Mouse (Mus musculus): ENCODE results near the gene Olfr1134. TPM values are rescaled to one million over a fixed set of nuclear protein-coding genes. Genes with fewer than 3 reads are reported as not detected.
"Not testable (repeated sequence)": the region's sequence is repeated elsewhere in the genome, so short reads cannot be mapped to it uniquely, and the experiment has no call there.

The Olfr1134 gene
- not detected in 2 replicates for polyA plus RNA-seq (2012; rRNA removed)

- DNase-seq (ENCODE audit: low read depth) = no peak
Measured at GRCm38 (mm10) chr2:87658360-87658759, at the start of gene Olfr1134. Gene Olfr1134, minus strand, starts transcription at chr2:87658460.

GRCm38 (mm10) chr2:87693847-87694246, 35.6 kb upstream of the Olfr1134 start, which contains the start of gene Olfr1136:
Gene Olfr1136, minus strand, starts transcription at chr2:87693947.
- no peak for DNase-seq (ENCODE audit: low read depth)

- no peak for DNase-seq (ENCODE audit: low read depth)
Measured at GRCm38 (mm10) chr2:87673564-87673963, 15.3 kb upstream of the Olfr1134 start, which contains the start of gene Olfr1135. Gene Olfr1135, minus strand, starts transcription at chr2:87673664.

GRCm38 (mm10) chr2:87647274-87647673, 11.0 kb downstream of the Olfr1134 start, which contains the start of gene Olfr1133:
Gene Olfr1133, minus strand, starts transcription at chr2:87647374.
- DNase-seq (ENCODE audit: low read depth) = no peak

GRCm38 (mm10) chr2:87642441-87642840, 15.8 kb downstream of the Olfr1134 start:
- no peak for DNase-seq (ENCODE audit: low read depth)

DNA sequence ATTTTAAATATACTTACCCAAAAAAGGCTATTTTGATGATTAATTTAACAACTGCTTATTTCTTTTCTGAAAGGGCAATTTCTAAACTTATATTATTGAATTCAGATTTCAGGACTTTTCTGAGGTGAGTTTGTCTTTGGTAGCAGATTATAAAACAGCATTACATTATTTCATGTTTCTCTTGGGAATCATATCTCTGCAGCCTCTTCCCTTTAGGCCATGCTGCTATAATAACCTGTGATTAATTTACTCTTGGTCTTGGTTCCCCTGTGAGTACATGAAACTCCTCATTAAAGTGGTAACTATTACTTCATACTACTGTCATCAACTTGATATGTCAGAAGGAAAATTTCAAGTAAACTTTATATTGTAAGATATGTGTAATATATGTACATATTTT, 20.8 kb downstream of the Olfr1134 start, which contains the start of gene Olfr1132:
TSS of gene Olfr1132 (minus strand) at position 101 of the 400 bp plus-strand sequence.
- no peak for DNase-seq (ENCODE audit: low read depth)

DNA sequence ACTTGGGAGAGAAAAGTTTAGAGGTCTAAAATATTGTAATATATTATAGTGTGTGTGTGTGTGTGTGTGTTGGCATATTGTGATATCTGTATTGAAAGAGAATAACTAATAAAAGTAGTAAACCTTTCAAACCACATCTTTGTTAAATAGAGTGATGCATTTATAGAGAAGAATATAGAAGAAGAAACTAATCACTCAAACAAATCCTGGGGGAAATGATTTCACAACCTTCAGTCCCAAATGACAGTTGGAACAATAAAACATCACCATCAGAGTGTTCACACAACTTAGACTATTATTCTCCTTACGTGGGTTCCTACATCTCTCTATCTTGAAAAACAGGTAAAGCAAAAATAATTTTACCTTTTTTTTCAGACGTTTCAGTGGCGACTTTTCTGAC, 31.5 kb downstream of the Olfr1134 start, which contains the start of gene Olfr1131:
TSS of gene Olfr1131 (plus strand) at position 301 of the 400 bp plus-strand sequence.
- no peak for DNase-seq (ENCODE audit: low read depth)

DNA sequence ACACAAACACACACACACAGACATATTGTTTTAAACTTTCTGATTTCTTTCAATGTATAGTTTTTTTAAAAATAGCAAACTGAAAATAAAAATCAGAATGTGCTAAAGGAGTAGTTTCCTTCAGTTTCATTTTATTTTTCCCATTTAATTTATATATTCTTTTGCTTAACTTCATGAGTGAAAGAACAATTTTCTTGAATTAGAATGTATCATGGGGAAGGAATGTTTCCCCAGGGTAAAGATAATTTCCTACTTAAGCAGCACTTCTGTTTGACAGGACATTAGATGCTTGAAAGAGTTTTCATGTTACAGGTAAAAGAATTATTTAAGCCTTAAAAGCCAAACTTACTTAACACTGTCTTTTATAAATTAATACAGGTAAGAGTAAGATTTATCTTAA, 52.3 kb downstream of the Olfr1134 start, which contains the start of gene Olfr1130:
TSS of gene Olfr1130 (plus strand) at position 301 of the 400 bp plus-strand sequence.
- DNase-seq (ENCODE audit: low read depth) = not testable (repeated sequence)

Other genes starting within 250 kb of the Olfr1134 start
- not detected in 2 replicates for gene Olfr1123, start 241.8 kb downstream of the Olfr1134 start, polyA plus RNA-seq (2012; rRNA removed)
- gene Olfr1124, start 228.2 kb downstream of the Olfr1134 start, polyA plus RNA-seq (2012; rRNA removed) = not detected in 2 replicates
- gene Olfr1126, start 204.5 kb downstream of the Olfr1134 start, polyA plus RNA-seq (2012; rRNA removed) = not detected in 2 replicates
- gene Pramel7, start 161.4 kb downstream of the Olfr1134 start, polyA plus RNA-seq (2012; rRNA removed) = not detected in 2 replicates
- not detected in 2 replicates for gene Pramel6, start 151.9 kb downstream of the Olfr1134 start, polyA plus RNA-seq (2012; rRNA removed)
- gene Olfr153, start 126.7 kb downstream of the Olfr1134 start, polyA plus RNA-seq (2012; rRNA removed) = not detected in 2 replicates
- not detected in 2 replicates for gene Olfr1128, start 112.9 kb downstream of the Olfr1134 start, polyA plus RNA-seq (2012; rRNA removed)
- not detected in 2 replicates for gene Olfr1129, start 84.6 kb downstream of the Olfr1134 start, polyA plus RNA-seq (2012; rRNA removed)
- gene Olfr1130, start 52.2 kb downstream of the Olfr1134 start, polyA plus RNA-seq (2012; rRNA removed) = not detected in 2 replicates
- not detected in 2 replicates for gene Olfr1131, start 31.4 kb downstream of the Olfr1134 start, polyA plus RNA-seq (2012; rRNA removed)
- gene Olfr1132, start 20.9 kb downstream of the Olfr1134 start, polyA plus RNA-seq (2012; rRNA removed) = not detected in 2 replicates
- not detected in 2 replicates for gene Olfr1133, start 11.1 kb downstream of the Olfr1134 start, polyA plus RNA-seq (2012; rRNA removed)
- not detected in 2 replicates for gene Olfr1135, start 15.2 kb upstream of the Olfr1134 start, polyA plus RNA-seq (2012; rRNA removed)
- not detected in 2 replicates for gene Olfr1136, start 35.5 kb upstream of the Olfr1134 start, polyA plus RNA-seq (2012; rRNA removed)
- gene Olfr1137, start 54.7 kb upstream of the Olfr1134 start, polyA plus RNA-seq (2012; rRNA removed) = not detected in 2 replicates
- gene Olfr1138, start 81.5 kb upstream of the Olfr1134 start, polyA plus RNA-seq (2012; rRNA removed) = not detected in 2 replicates
- gene Olfr1140, start 85.3 kb upstream of the Olfr1134 start, polyA plus RNA-seq (2012; rRNA removed) = not detected in 2 replicates
- not detected in 2 replicates for gene Olfr1141, start 95.5 kb upstream of the Olfr1134 start, polyA plus RNA-seq (2012; rRNA removed)
- gene Olfr152, start 121.0 kb upstream of the Olfr1134 start, polyA plus RNA-seq (2012; rRNA removed) = not detected in 2 replicates
- gene Olfr1143, start 142.1 kb upstream of the Olfr1134 start, polyA plus RNA-seq (2012; rRNA removed) = not detected in 2 replicates
- gene Olfr1145, start 151.4 kb upstream of the Olfr1134 start, polyA plus RNA-seq (2012; rRNA removed) = not detected in 2 replicates
- gene Olfr1148, start 172.1 kb upstream of the Olfr1134 start, polyA plus RNA-seq (2012; rRNA removed) = not detected in 2 replicates
- gene Olfr1150-ps1, start 185.5 kb upstream of the Olfr1134 start, polyA plus RNA-seq (2012; rRNA removed) = not detected in 2 replicates
- gene Olfr1151, start 197.4 kb upstream of the Olfr1134 start, polyA plus RNA-seq (2012; rRNA removed) = not detected in 2 replicates
- gene Olfr1152, start 208.0 kb upstream of the Olfr1134 start, polyA plus RNA-seq (2012; rRNA removed) = not detected in 2 replicates
- gene Olfr1153, start 236.5 kb upstream of the Olfr1134 start, polyA plus RNA-seq (2012; rRNA removed) = not detected in 2 replicates
- not detected in 2 replicates for gene Olfr1154, start 246.7 kb upstream of the Olfr1134 start, polyA plus RNA-seq (2012; rRNA removed)

Data from gonadal fat pad, adult 2 months (tissue).